Mouse (Mus musculus) olfactory bulb, adult 2 months (tissue): Measurements from ENCODE around the gene Foxo6.

Source experiments
- CTCF ChIP-seq: fragments of 200-500 bp; IDR thresholded peaks from 2 replicates; pipeline ENCODE4 v1.5.1; 2012; ENCODE audit warnings: low read depth, mild to moderate bottlenecking, low read length, moderate library complexity; ENCODE audit not compliant: insufficient read depth
- POLR2A ChIP-seq: fragments of 200-500 bp; IDR thresholded peaks from 2 replicates; pipeline ENCODE4 v1.6.1; 2012; ENCODE audit warnings: mild to moderate bottlenecking, low read depth, low read length, moderate library complexity; ENCODE audit not compliant: insufficient read depth

GRCm38 (mm10) chr4:120313309-120313708 is 26.2 kb upstream of the Foxo6 start:
- TF ChIP-seq CTCF, result no peak
- no peak for TF ChIP-seq POLR2A
